Mouse (Mus musculus) gastrocnemius, postnatal 10 days (tissue): ENCODE measurements around the gene Ankrd24. TPM values are rescaled to one million over a fixed set of nuclear protein-coding genes. Genes with fewer than 3 reads are reported as not detected.
A peak's percentile ranks its signal among the peaks of the same experiment; 100 is the strongest.
"Not testable (repeated sequence)": the region's sequence is repeated elsewhere in the genome, so short reads cannot be mapped to it uniquely, and the experiment has no call there.

ENCODE experiments used
- DNase-seq: peaks from one replicate; pipeline ENCODE4 v3.0.0; 2021; ENCODE audit warnings: mixed read lengths
- total RNA-seq, 2 experiments: library from RNA; stranded (reverse); gene quantifications; 2 replicates each; pipeline ENCODE4 v1.2.3; 2021

Ankrd24 gene
- total RNA-seq, 2 experiments from 2014 or later, result 13.0 to 18.4 TPM

DNA sequence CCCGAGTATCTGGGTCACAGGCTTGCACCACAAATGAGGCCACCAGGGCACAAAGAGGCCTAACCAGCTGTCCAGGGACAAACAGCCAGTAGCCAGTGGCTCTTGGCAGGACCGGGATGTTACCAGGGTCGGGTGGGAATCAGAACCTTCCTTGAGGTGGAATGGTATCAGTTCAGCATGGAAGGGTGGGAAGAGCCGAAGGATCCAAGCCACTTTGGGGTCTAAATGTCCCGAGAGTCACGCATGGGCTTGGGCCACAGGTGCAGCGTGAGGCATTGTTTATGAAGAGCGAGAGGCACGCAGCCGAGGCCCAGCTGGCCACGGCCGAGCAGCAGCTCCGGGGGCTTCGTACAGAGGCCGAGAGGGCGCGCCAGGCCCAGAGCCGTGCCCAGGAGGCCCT is 16.4 kb downstream of the Ankrd24 start:
- no peak for DNase-seq

DNA sequence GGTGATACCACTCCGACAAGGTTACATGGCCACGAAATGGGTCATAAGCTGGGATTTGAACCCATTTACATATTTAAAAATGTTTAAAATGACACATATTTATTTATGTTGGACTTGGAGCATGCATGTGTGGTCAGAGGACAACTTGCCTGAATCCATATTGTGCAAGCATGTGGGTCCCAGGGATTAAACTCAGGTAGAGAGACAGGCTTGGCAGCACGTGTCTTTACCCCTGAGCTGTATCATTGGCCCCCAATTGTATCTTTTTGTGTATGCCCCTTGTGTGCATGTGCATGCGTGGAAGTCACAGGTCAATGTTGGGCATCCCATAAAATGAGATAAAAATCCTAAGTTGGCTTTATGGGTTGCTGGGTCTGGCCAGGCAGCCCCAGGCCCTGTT is 17.1 kb downstream of the Ankrd24 start:
- no peak for DNase-seq

DNA sequence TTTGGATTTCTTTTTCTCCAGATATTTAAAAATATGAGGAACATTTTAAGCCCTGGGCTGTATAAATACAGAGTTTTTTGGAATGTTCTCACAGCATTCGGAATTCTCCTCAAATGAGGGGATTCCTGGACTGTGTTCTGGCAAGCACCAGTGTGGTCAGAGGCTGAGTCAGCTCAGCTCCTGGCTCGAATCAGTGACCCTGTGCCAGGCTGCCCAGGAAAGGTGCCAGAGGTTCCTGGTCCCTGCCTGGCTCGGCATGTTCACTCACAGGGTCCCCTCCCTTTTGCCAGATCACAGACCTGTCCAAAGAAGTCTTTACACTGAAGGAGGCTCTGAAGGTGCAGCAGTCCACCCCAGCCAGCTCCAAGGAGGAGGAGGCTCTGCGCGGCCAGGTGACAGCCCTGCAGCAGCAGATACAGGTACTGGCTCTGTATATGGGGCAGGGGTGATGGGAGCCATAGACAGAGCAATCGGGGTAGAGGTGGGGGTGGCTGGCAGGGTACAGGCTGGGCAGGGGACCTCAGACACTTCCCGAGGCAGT is 17.7 kb downstream of the Ankrd24 start:
- no peak for DNase-seq

DNA sequence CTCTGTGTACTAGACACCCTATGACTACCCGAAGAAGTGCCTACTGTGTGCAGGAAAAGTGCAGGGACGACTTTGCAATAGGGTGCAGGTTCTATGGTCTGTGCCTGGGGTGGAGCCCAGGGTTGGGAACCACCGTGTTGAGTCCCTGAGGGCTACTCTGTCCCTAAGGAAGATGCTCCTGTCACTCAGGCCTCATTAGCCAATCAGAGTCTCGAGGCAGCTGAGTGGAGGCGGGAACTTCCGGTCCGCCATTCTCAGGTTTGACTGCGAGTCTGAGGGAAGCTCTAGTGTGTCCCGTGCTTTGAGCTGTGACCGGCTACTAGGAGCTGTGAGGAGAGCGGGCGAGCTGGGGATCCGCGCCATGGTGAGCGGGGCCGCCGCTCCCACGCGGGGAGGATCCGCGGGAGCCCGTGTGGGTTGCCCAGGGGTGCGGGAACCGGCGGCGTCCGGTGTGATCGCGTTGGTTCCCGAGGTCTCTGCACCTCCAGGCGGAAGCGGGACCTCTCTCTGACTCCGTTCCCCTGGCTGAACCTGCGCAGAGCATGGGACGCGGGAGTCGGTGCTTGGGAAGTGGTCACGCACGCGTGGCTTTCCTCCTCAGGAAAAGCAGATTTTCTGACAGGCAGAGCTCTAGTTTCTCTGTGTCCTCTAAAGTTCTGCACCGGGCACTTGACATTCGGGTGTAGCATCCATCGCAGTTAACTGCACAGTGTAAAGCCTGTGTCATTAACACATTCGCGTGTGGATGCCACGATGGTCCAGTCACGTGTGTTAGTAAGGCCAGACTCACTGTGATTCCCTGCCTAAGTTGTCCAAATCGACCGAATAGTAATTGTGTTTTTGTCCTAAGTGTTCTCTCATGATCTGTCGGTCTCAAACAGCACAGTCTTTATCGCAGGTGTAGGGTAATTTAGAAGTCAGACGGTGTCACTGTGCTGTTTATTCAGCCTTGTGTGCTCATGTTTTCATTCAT is 20.7 kb downstream of the Ankrd24 start, which contains the start of gene Gm10778:
Gm10778 (plus strand) TSS at position 257 of the 973 bp plus-strand sequence.
- peak; percentile 79 for DNase-seq

DNA sequence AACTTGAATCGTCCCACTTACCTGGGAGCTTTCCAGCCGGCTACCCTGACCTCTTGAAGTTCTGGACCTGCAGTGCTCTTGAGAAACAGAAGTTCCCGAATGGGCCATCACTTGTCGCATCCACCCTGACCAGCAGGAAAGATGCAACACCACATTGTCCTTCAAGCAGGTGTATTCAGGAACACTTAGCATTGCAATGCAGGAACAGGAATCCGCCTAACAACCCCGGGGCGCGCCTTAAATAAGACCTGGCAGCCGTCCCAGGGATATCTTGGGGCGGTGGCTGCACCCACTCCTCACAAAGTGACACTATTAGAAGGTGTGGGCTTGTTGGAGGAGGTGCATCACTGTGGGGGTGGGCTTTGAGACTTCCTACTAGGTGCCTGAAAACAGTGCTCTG is 26.8 kb downstream of the Ankrd24 start:
- no peak for DNase-seq

DNA sequence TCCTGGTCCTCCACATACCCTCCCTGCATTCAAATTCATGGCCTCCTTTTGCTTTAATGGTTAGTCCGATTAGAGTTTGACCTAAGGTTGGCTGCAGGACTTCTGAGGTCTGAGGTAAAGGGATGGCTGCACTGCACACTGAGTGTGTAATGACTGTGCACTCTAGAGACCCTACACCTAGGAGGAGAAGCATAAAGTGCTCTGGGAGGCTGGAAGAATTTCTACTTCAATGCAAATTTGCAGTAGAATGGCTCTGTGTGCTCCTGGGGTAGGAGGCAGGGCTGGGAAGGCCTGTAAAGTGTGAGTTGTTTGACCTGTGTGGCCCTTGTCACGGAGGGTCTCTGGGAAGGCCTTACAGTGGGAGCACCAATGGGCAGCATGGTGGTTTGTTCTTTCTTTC is 27.8 kb downstream of the Ankrd24 start:
- no peak for DNase-seq

DNA sequence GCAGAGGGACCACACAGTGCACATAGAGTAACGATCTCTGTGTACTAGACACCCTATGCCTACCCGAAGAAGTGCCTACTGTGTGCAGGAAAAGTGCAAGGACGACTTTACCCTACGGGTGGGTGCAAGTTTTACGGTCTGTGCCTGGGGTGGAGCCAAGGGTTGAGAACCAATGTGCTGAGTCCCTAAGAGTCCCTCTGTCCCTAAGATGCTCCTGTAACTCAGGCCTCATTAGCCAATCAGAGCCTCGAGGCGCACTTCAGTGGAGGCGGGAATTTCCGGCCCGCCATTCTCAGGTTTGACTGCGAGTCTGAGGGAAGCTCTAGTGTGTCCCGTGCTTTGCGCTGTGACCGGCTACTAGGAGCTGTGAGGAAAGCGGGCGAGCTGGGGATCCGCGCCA is 58.8 kb downstream of the Ankrd24 start:
- not testable (repeated sequence) for DNase-seq

Other genes starting within 250 kb of the Ankrd24 start
- 10 to 100 TPM; 40.3 to 46.7 TPM for gene Dohh, start 244.1 kb upstream of the Ankrd24 start, total RNA-seq
- gene Gm48551, start 244.1 kb upstream of the Ankrd24 start, total RNA-seq, result under 1 TPM; 0.40 to 0.45 TPM
- gene Gm48552, start 239.5 kb upstream of the Ankrd24 start, total RNA-seq, result 1 to 10 TPM in 1 of 2 experiments, under 1 TPM in 1; 0.33 to 2.0 TPM
- gene Smim24, start 235.5 kb upstream of the Ankrd24 start, total RNA-seq, result under 1 TPM in 1 of 2 experiments, not detected in 1; 0.65 TPM
- gene Nfic, start 172.9 kb upstream of the Ankrd24 start, total RNA-seq, result 100 to 1,000 TPM; 329 to 332 TPM
- under 1 TPM; 0.38 to 0.99 TPM for gene Celf5, start 145.8 kb upstream of the Ankrd24 start, total RNA-seq
- gene Ncln, start 132.1 kb upstream of the Ankrd24 start, total RNA-seq, result 10 to 100 TPM; 45.9 to 48.2 TPM
- under 1 TPM; 0.56 to 0.61 TPM for gene S1pr4, start 128.4 kb upstream of the Ankrd24 start, total RNA-seq
- under 1 TPM; 0.47 to 0.77 TPM for gene Gna15, start 104.3 kb upstream of the Ankrd24 start, total RNA-seq
- gene Gna11, start 83.3 kb upstream of the Ankrd24 start, total RNA-seq, result 10 to 100 TPM; 40.6 to 44.8 TPM
- 100 to 1,000 TPM; 614 to 667 TPM for gene Aes, start 69.1 kb upstream of the Ankrd24 start, total RNA-seq
- 1 to 10 TPM; 4.4 to 9.4 TPM for gene Tle2, start 54.0 kb upstream of the Ankrd24 start, total RNA-seq
- 1 to 10 TPM; 2.2 to 3.1 TPM for gene Tle6, start 27.5 kb upstream of the Ankrd24 start, total RNA-seq
- 1 to 10 TPM; 1.6 to 1.8 TPM for gene BC025920, start 22.3 kb upstream of the Ankrd24 start, total RNA-seq
- gene Sirt6, start 743 bp upstream of the Ankrd24 start, total RNA-seq, result 1 to 10 TPM; 7.3 to 9.7 TPM
- 1 to 10 TPM; 1.7 to 2.2 TPM for gene Gm10778, start 20.5 kb downstream of the Ankrd24 start, total RNA-seq
- 1 to 10 TPM; 5.0 to 7.7 TPM for gene Zfp433, start 76.3 kb downstream of the Ankrd24 start, total RNA-seq
- 1 to 10 TPM; 2.3 to 3.1 TPM for gene Gm3055, start 142.6 kb downstream of the Ankrd24 start, total RNA-seq
- gene Gm4767, start 183.6 kb downstream of the Ankrd24 start, total RNA-seq, result 1 to 10 TPM in 1 of 2 experiments, under 1 TPM in 1; 0.94 to 1.1 TPM
- 1 to 10 TPM; 2.3 to 3.2 TPM for gene Gm32687, start 235.4 kb downstream of the Ankrd24 start, total RNA-seq